Mouse (Mus musculus): ENCODE measurements at regions not wholly inside any gene's neighbourhood (a gene's known extent, or its start where the extent isn't known, plus 50 kb on each side); places are given as distances from the start of the nearest gene placed in this dataset.
"Not testable (repeated sequence)": the region's sequence is repeated elsewhere in the genome, so short reads cannot be mapped to it uniquely, and the experiment has no call there.

GRCm38 (mm10) chr12:5744086-5744709, 368.7 kb upstream of the Klhl29 start:
- no peaks in the 10 kb centered on the region for H3K36me3 ChIP-seq (ENCODE audit: insufficient read depth, low read length)
- no peak overlapping the region for H3K4me3 ChIP-seq (ENCODE audit: low read length)
- no peak overlapping the region for H3K27ac ChIP-seq (ENCODE audit: low read length)
- H3K4me1 ChIP-seq (ENCODE audit: insufficient read depth, low read length), result no peaks in the 10 kb centered on the region
- 90% methylated on average over 2 of the region's 2 CpGs for WGBS
- no peak overlapping the region for H3K4me2 ChIP-seq (replicated peaks; ENCODE audit: low read depth, low read length)
- H3K27me3 ChIP-seq (ENCODE audit: insufficient read depth, low read length), result no peaks in the 10 kb centered on the region
- H3K9me3 ChIP-seq (ENCODE audit: low read length), result 0 out of 2 replicates have a peak, but pooled peaks cover 5% of the 10 kb centered on the region
- H3K9ac ChIP-seq (replicated peaks; ENCODE audit: low read length), result no peak overlapping the region
- ATAC-seq (ENCODE audit: low FRiP score, low TSS enrichment), result no peak

DNA sequence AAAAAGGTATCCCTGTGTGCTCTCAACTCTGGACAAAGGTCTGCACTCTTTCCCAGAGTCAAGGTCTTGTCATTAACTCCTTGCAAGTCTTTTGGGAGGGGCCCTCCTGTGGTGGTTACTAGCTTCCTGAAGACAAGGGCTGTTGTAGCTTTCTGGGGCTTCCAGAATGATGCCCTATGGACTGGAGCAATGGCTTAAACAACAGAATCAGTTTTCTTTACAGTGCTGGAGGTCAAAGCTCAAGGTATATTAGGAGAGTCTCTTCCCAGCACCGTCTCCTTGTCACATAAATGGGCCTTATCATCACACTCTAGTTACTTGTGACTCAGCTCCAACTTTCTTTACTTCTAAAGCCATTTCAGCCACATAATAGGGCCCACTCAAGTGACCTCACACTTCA, 360.6 kb upstream of the Klhl29 start:
- ATAC-seq (ENCODE audit: low FRiP score, low TSS enrichment), result no peak
- Histone ChIP-seq H3K4me2 (replicated peaks; ENCODE audit: low read depth, low read length) (no peak overlapping the region), H3K9ac (replicated peaks; ENCODE audit: low read length) (no peak overlapping the region), H3K36me3 (ENCODE audit: insufficient read depth, low read length) (no peaks in the 10 kb centered on the region), H3K4me1 (ENCODE audit: insufficient read depth, low read length) (no peaks in the 10 kb centered on the region), H3K27me3 (ENCODE audit: insufficient read depth, low read length) (no peaks in the 10 kb centered on the region), H3K27ac (ENCODE audit: low read length) (no peak overlapping the region), H3K9me3 (ENCODE audit: low read length) (no peaks in the 10 kb centered on the region), H3K4me3 (ENCODE audit: low read length) (no peak overlapping the region)
- WGBS, result 13% methylated on average over 1 of the region's 1 CpGs

- no peak overlapping the region for H3K27ac ChIP-seq (ENCODE audit: low read length)
- H3K9me3 ChIP-seq (ENCODE audit: low read length), result no peaks in the 10 kb centered on the region
- H3K27me3 ChIP-seq (ENCODE audit: insufficient read depth, low read length), result no peaks in the 10 kb centered on the region
- H3K9ac ChIP-seq (replicated peaks; ENCODE audit: low read length), result no peak overlapping the region
- H3K4me2 ChIP-seq (replicated peaks; ENCODE audit: low read depth, low read length), result no peak overlapping the region
- 72% methylated on average over 3 of the region's 3 CpGs for WGBS
- ATAC-seq (ENCODE audit: low FRiP score, low TSS enrichment), result no peak
- H3K36me3 ChIP-seq (ENCODE audit: insufficient read depth, low read length), result no peaks in the 10 kb centered on the region
- H3K4me3 ChIP-seq (ENCODE audit: low read length), result no peak overlapping the region
- no peaks in the 10 kb centered on the region for H3K4me1 ChIP-seq (ENCODE audit: insufficient read depth, low read length)
These were observed 359.4 kb upstream of the Klhl29 start for GRCm38 (mm10) chr12:5734902-5735301.

GRCm38 (mm10) chr12:5723113-5723512, 347.6 kb upstream of the Klhl29 start:
- WGBS, result 88% methylated on average over 1 of the region's 1 CpGs
- no peak overlapping the region for H3K4me2 ChIP-seq (replicated peaks; ENCODE audit: low read depth, low read length)

GRCm38 (mm10) chr12:5717527-5717926, 342.0 kb upstream of the Klhl29 start:
- not testable (repeated sequence) for ATAC-seq (ENCODE audit: low FRiP score, low TSS enrichment)

More at GRCm38 (mm10) chr12:5723113-5723512, 347.6 kb upstream of the Klhl29 start:
- no peaks in the 10 kb centered on the region for H3K36me3 ChIP-seq (ENCODE audit: insufficient read depth, low read length)
- H3K4me3 ChIP-seq (ENCODE audit: low read length), result no peak overlapping the region
- no peaks in the 10 kb centered on the region for H3K9me3 ChIP-seq (ENCODE audit: low read length)
- ATAC-seq (ENCODE audit: low FRiP score, low TSS enrichment), result no peak
- H3K27me3 ChIP-seq (ENCODE audit: insufficient read depth, low read length), result no peaks in the 10 kb centered on the region
- H3K4me1 ChIP-seq (ENCODE audit: insufficient read depth, low read length), result no peaks in the 10 kb centered on the region
- no peak overlapping the region for H3K27ac ChIP-seq (ENCODE audit: low read length)
- no peak overlapping the region for H3K9ac ChIP-seq (replicated peaks; ENCODE audit: low read length)

DNA sequence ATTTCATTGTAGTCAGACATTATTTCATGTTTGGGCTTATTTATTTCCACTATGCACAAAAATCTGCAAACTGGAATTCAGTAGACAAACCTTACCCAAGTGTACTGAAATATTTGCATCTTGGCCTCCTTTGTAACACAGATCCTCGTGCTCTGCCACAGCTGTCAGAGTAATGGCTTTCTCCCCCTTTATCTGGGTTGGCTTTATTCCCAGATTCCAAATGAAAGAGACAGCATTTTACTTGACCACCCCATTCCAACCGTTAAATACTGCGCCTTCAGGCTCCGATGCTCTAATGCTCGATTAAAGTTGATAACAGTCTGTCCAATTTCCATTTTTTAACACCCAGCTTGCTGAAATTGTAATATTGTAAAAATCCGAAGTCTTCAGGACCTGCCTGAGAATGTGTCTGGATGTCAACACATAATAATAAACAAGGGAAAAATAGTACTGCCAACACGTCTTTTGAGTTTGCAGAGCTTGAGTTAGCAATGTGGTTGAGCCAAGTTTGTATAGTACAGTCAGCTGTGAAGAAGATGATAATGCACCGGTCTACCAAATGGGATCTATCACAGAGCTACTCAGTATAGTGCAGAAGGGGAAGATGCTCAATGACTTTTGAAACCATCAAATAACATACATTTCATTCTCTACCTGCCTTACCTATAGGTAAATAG, 323.4 kb upstream of the Klhl29 start:
- Histone ChIP-seq H3K4me1 (ENCODE audit: insufficient read depth, low read length) (no peaks in the 10 kb centered on the region), H3K4me2 (replicated peaks; ENCODE audit: low read depth, low read length) (no peak overlapping the region), H3K9me3 (ENCODE audit: low read length) (no peaks in the 10 kb centered on the region), H3K36me3 (ENCODE audit: insufficient read depth, low read length) (no peaks in the 10 kb centered on the region), H3K4me3 (ENCODE audit: low read length) (no peak overlapping the region), H3K27me3 (ENCODE audit: insufficient read depth, low read length) (no peaks in the 10 kb centered on the region), H3K9ac (replicated peaks; ENCODE audit: low read length) (no peak overlapping the region), H3K27ac (ENCODE audit: low read length) (no peak overlapping the region)
- WGBS, result 68% methylated on average over 8 of the region's 8 CpGs
- no peak for ATAC-seq (ENCODE audit: low FRiP score, low TSS enrichment)

More at GRCm38 (mm10) chr12:5717527-5717926, 342.0 kb upstream of the Klhl29 start:
- not testable (repeated sequence) for H3K4me2 ChIP-seq (replicated peaks; ENCODE audit: low read depth, low read length); H3K9ac ChIP-seq (replicated peaks; ENCODE audit: low read length); H3K27me3 ChIP-seq (ENCODE audit: insufficient read depth, low read length); H3K4me3 ChIP-seq (ENCODE audit: low read length); H3K27ac ChIP-seq (ENCODE audit: low read length); H3K4me1 ChIP-seq (ENCODE audit: insufficient read depth, low read length); H3K36me3 ChIP-seq (ENCODE audit: insufficient read depth, low read length); H3K9me3 ChIP-seq (ENCODE audit: low read length)

GRCm38 (mm10) chr12:5682182-5682581, 306.7 kb upstream of the Klhl29 start:
- no peak overlapping the region for H3K27ac ChIP-seq (ENCODE audit: low read length)
- H3K4me1 ChIP-seq (ENCODE audit: insufficient read depth, low read length), result no peaks in the 10 kb centered on the region
- WGBS, result 89% methylated on average over 5 of the region's 5 CpGs
- H3K9me3 ChIP-seq (ENCODE audit: low read length), result no peaks in the 10 kb centered on the region
- no peak overlapping the region for H3K9ac ChIP-seq (replicated peaks; ENCODE audit: low read length)
- no peak overlapping the region for H3K4me3 ChIP-seq (ENCODE audit: low read length)
- no peaks in the 10 kb centered on the region for H3K36me3 ChIP-seq (ENCODE audit: insufficient read depth, low read length)
- ATAC-seq (ENCODE audit: low FRiP score, low TSS enrichment), result no peak
- no peak overlapping the region for H3K4me2 ChIP-seq (replicated peaks; ENCODE audit: low read depth, low read length)
- no peaks in the 10 kb centered on the region for H3K27me3 ChIP-seq (ENCODE audit: insufficient read depth, low read length)

DNA sequence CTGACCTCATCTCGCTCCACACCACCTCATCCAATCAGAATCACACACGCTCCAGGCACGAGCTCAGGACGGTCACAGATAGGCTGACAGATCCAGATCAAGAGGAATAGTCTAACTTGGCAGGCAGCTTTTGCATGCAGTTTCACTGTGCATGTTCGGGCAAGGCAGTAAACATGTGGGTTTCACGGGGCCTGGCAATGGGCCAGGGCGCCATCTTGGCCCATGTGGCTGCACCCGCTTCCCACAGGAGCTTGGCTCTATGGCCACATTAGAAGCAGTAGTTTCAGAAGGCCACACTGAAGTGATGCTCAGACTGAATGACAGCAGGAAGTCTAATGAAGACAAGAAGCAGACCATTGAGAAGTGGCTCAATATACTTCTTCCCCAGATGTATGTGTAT, 302.6 kb upstream of the Klhl29 start:
- H3K9me3 ChIP-seq (ENCODE audit: low read length); H3K27me3 ChIP-seq (ENCODE audit: insufficient read depth, low read length); ATAC-seq (ENCODE audit: low FRiP score, low TSS enrichment); H3K4me3 ChIP-seq (ENCODE audit: low read length); H3K27ac ChIP-seq (ENCODE audit: low read length); H3K4me1 ChIP-seq (ENCODE audit: insufficient read depth, low read length); H3K9ac ChIP-seq (replicated peaks; ENCODE audit: low read length); H3K36me3 ChIP-seq (ENCODE audit: insufficient read depth, low read length); H3K4me2 ChIP-seq (replicated peaks; ENCODE audit: low read depth, low read length): not testable (repeated sequence)
- 89% methylated on average over 8 of the region's 8 CpGs for WGBS

- Histone ChIP-seq H3K27ac (ENCODE audit: low read length) (no peak overlapping the region), H3K4me1 (ENCODE audit: insufficient read depth, low read length) (no peaks in the 10 kb centered on the region), H3K4me3 (ENCODE audit: low read length) (no peak overlapping the region), H3K4me2 (replicated peaks; ENCODE audit: low read depth, low read length) (no peak overlapping the region), H3K9ac (replicated peaks; ENCODE audit: low read length) (no peak overlapping the region), H3K27me3 (ENCODE audit: insufficient read depth, low read length) (no peaks in the 10 kb centered on the region), H3K9me3 (ENCODE audit: low read length) (no peaks in the 10 kb centered on the region), H3K36me3 (ENCODE audit: insufficient read depth, low read length) (no peaks in the 10 kb centered on the region)
- no peak for ATAC-seq (ENCODE audit: low FRiP score, low TSS enrichment)
- WGBS, result 60% methylated on average over 3 of the region's 3 CpGs
These were observed 293.0 kb upstream of the Klhl29 start for GRCm38 (mm10) chr12:5668486-5668885.

GRCm38 (mm10) chr12:5637571-5638275, 262.2 kb upstream of the Klhl29 start:
- no peak overlapping the region for H3K27ac ChIP-seq (ENCODE audit: low read length)
- no peak overlapping the region for H3K9ac ChIP-seq (replicated peaks; ENCODE audit: low read length)
- H3K4me2 ChIP-seq (replicated peaks; ENCODE audit: low read depth, low read length), result no peak overlapping the region
- WGBS, result 85% methylated on average over 9 of the region's 9 CpGs
- H3K4me3 ChIP-seq (ENCODE audit: low read length), result no peak overlapping the region
- no peaks in the 10 kb centered on the region for H3K27me3 ChIP-seq (ENCODE audit: insufficient read depth, low read length)
- no peaks in the 10 kb centered on the region for H3K4me1 ChIP-seq (ENCODE audit: insufficient read depth, low read length)
- H3K9me3 ChIP-seq (ENCODE audit: low read length), result no peaks in the 10 kb centered on the region
- no peaks in the 10 kb centered on the region for H3K36me3 ChIP-seq (ENCODE audit: insufficient read depth, low read length)
- ATAC-seq (ENCODE audit: low FRiP score, low TSS enrichment), result no peak

Measured in kidney, embryonic 16.5 days (tissue).